ENCODE assay signal across 18 mouse cellular contexts in genomic region chr10:77111550-77112249, GRCm38 (mm10). TPM values are rescaled to one million over a fixed set of nuclear protein-coding genes. Genes with fewer than 3 reads are reported as not detected.
DNase-seq lines count a peak whose midpoint lies in the region; ATAC-seq and TF ChIP-seq lines count a peak whose summit lies in the region.
"Had no signal": no experiment of that assay in that cellular context is flagged by ENCODE, and none has a peak within 500 bp of the region (broad histone marks: within the 10 kb centered on the region; RNA-seq: fewer than 3 reads in every experiment).

No protein-coding gene starts in this region.

- DNase-seq in kidney, postnatal 36 days, result no peak
- no peak for DNase-seq in ES-E14 (ENCODE audit: low read depth, low spot score)
- DNase-seq in right cerebral cortex, adult 2 months (ENCODE audit: low spot score in 2 of 2), result no peak
- DNase-seq in midbrain, postnatal 0 days (ENCODE audit: low spot score), result no peak
- DNase-seq: cerebellum, adult 11-12 months; heart, postnatal 10 days; thymus, postnatal 36 days had no signal

- H3K36me3 ChIP-seq in kidney, embryonic 16.5 days (ENCODE audit: insufficient read depth, low read length), result no peaks in the 10 kb centered on the region
- H3K36me3 ChIP-seq in ES-E14 (ENCODE audit: control insufficient read depth, insufficient read depth, low read length, poor library complexity, severe bottlenecking), result peaks cover 31% of the 10 kb centered on the region; the same call in 1 of the 2 replicates
- H3K36me3 ChIP-seq in intestine, embryonic 15.5 days, result no peaks in the 10 kb centered on the region
- H3K36me3 ChIP-seq in liver, embryonic 12.5 days, result no peaks in the 10 kb centered on the region
- H3K36me3 ChIP-seq in midbrain, postnatal 0 days (ENCODE audit: insufficient read depth, low read length), result no peaks in the 10 kb centered on the region
- H3K36me3 ChIP-seq: embryonic facial prominence, embryonic 13.5 days; hindbrain, embryonic 13.5 days; limb, embryonic 13.5 days; neural tube, embryonic 15.5 days had no signal

- H3K4me3 ChIP-seq in kidney, embryonic 16.5 days (ENCODE audit: low read length), result peak overlapping the region; percentile 39
- H3K4me3 ChIP-seq in ES-E14 (ENCODE audit: insufficient read depth in 1 of 2, low read depth in 1 of 2, low read length in 2 of 2, poor library complexity in 1 of 2, severe bottlenecking in 1 of 2), result no peak overlapping the region
- no peak overlapping the region for H3K4me3 ChIP-seq in intestine, embryonic 15.5 days (replicated peaks)
- peak overlapping the region; percentile 16; the same call in 1 of the 2 replicates for H3K4me3 ChIP-seq in liver, embryonic 12.5 days
- H3K4me3 ChIP-seq in midbrain, postnatal 0 days (ENCODE audit: low read depth, low read length), result no peak overlapping the region
- H3K4me3 ChIP-seq: embryonic facial prominence, embryonic 13.5 days; hindbrain, embryonic 13.5 days; limb, embryonic 13.5 days; midbrain, embryonic 10.5 days; neural tube, embryonic 15.5 days had no signal

- 80% methylated on average over 4 of the region's 4 CpGs for WGBS in kidney, embryonic 16.5 days
- WGBS in intestine, embryonic 15.5 days, result 74% methylated on average over 4 of the region's 4 CpGs
- 66% methylated on average over 4 of the region's 4 CpGs for WGBS in liver, embryonic 12.5 days (ENCODE audit: insufficient replicate concordance)
- WGBS in midbrain, postnatal 0 days, result 93% methylated on average over 4 of the region's 4 CpGs

- H3K9me3 ChIP-seq in kidney, embryonic 16.5 days (ENCODE audit: low read length), result no peaks in the 10 kb centered on the region
- H3K9me3 ChIP-seq in ES-E14 (ENCODE audit: control insufficient read depth, insufficient read depth, low read depth, low read length), result no peaks in the 10 kb centered on the region
- H3K9me3 ChIP-seq in intestine, embryonic 15.5 days, result no peaks in the 10 kb centered on the region
- no peaks in the 10 kb centered on the region for H3K9me3 ChIP-seq in liver, embryonic 12.5 days (replicated peaks)
- H3K9me3 ChIP-seq in midbrain, postnatal 0 days (ENCODE audit: low read length), result no peaks in the 10 kb centered on the region
- H3K9me3 ChIP-seq: embryonic facial prominence, embryonic 13.5 days; G1E; hindbrain, embryonic 13.5 days; limb, embryonic 13.5 days; midbrain, embryonic 10.5 days; neural tube, embryonic 15.5 days had no signal

- peaks cover 70% of the 10 kb centered on the region for H3K4me1 ChIP-seq in kidney, embryonic 16.5 days (ENCODE audit: insufficient read depth, low read length)
- H3K4me1 ChIP-seq in ES-E14 (ENCODE audit: control insufficient read depth in 2 of 2, insufficient read depth in 2 of 2, low read length in 2 of 2, poor library complexity in 1 of 2), result peaks cover 1 to 36% of the 10 kb centered on the region in 2 experiments; a peak in 3 of 4 replicates
- peaks cover 26% of the 10 kb centered on the region for H3K4me1 ChIP-seq in intestine, embryonic 15.5 days (replicated peaks)
- peaks cover 35% of the 10 kb centered on the region for H3K4me1 ChIP-seq in liver, embryonic 12.5 days
- H3K4me1 ChIP-seq in midbrain, postnatal 0 days (ENCODE audit: insufficient read depth, low read length), result no peaks in the 10 kb centered on the region

- H3K27ac ChIP-seq in kidney, embryonic 16.5 days (ENCODE audit: low read length), result peak overlapping the region; percentile 63
- H3K27ac ChIP-seq in ES-E14 (ENCODE audit: insufficient read depth, low read depth, low read length, poor library complexity, severe bottlenecking), result no peak overlapping the region
- H3K27ac ChIP-seq in intestine, embryonic 15.5 days, result no peak overlapping the region
- no peak overlapping the region for H3K27ac ChIP-seq in liver, embryonic 12.5 days
- H3K27ac ChIP-seq in midbrain, postnatal 0 days (ENCODE audit: low read depth, low read length), result no peak overlapping the region
- H3K27ac ChIP-seq: embryonic facial prominence, embryonic 13.5 days; hindbrain, embryonic 13.5 days; limb, embryonic 13.5 days; neural tube, embryonic 15.5 days had no signal

- no peak for TF ChIP-seq CTCF in midbrain, postnatal 0 days (IDR thresholded peaks at IDR 0.05)

- in situ Hi-C loops in ES-E14 (cut with MboI; ENCODE audit: low sequenced_read_pairs in 2 of 2, unreplicated experiment in 2 of 2), result no loop called here

- ATAC-seq in kidney, embryonic 16.5 days (ENCODE audit: low FRiP score, low TSS enrichment), result no peak; the same call in 1 of the 2 replicates
- peak; percentile 48; the same call in 1 of the 2 replicates for ATAC-seq in intestine, embryonic 15.5 days
- no peak for ATAC-seq in liver, embryonic 12.5 days
- no peak for ATAC-seq in frontal cortex, adult (ENCODE audit: low TSS enrichment)
- ATAC-seq in midbrain, postnatal 0 days (ENCODE audit: low FRiP score), result no peak
- ATAC-seq: forebrain, embryonic 14.5 days had no signal

- H3K27me3 ChIP-seq in kidney, embryonic 16.5 days (ENCODE audit: insufficient read depth, low read length), result no peaks in the 10 kb centered on the region
- H3K27me3 ChIP-seq in intestine, embryonic 15.5 days (replicated peaks), result no peaks in the 10 kb centered on the region
- H3K27me3 ChIP-seq in liver, embryonic 12.5 days (replicated peaks), result no peaks in the 10 kb centered on the region
- H3K27me3 ChIP-seq in midbrain, postnatal 0 days (ENCODE audit: insufficient read depth, low read length), result no peaks in the 10 kb centered on the region
- H3K27me3 ChIP-seq: embryonic facial prominence, embryonic 13.5 days; hindbrain, embryonic 13.5 days; limb, embryonic 13.5 days; neural tube, embryonic 15.5 days had no signal

- peak overlapping the region; percentile 54 for H3K4me2 ChIP-seq in kidney, embryonic 16.5 days (replicated peaks; ENCODE audit: low read depth, low read length)
- H3K4me2 ChIP-seq in intestine, embryonic 15.5 days (replicated peaks), result no peak overlapping the region
- peak overlapping the region; percentile 34 for H3K4me2 ChIP-seq in liver, embryonic 12.5 days
- no peak overlapping the region for H3K4me2 ChIP-seq in midbrain, postnatal 0 days (ENCODE audit: low read depth, low read length, poor library complexity, severe bottlenecking)
- H3K4me2 ChIP-seq: embryonic facial prominence, embryonic 13.5 days; hindbrain, embryonic 13.5 days; limb, embryonic 13.5 days; neural tube, embryonic 15.5 days had no signal

- H3K9ac ChIP-seq in kidney, embryonic 16.5 days (replicated peaks; ENCODE audit: low read length), result peak overlapping the region; percentile 57
- no peak overlapping the region for H3K9ac ChIP-seq in ES-E14 (ENCODE audit: insufficient read depth, low read depth, low read length, poor library complexity, severe bottlenecking)
- H3K9ac ChIP-seq in intestine, embryonic 15.5 days, result no peak overlapping the region
- H3K9ac ChIP-seq in liver, embryonic 12.5 days, result 0 out of 2 replicates have a peak overlapping the region, but pooled peaks have one; percentile 5
- H3K9ac ChIP-seq in midbrain, postnatal 0 days (replicated peaks; ENCODE audit: low read length, poor library complexity, severe bottlenecking), result no peak overlapping the region
- H3K9ac ChIP-seq: embryonic facial prominence, embryonic 13.5 days; hindbrain, embryonic 13.5 days; limb, embryonic 13.5 days; neural tube, embryonic 15.5 days had no signal

TF ChIP-seq in ES-E14, 5 proteins besides CTCF, POLR2A, EP300 and RAD21:
- TF ChIP-seq ZNF384 (IDR thresholded peaks at IDR 0.05; ENCODE audit: low read depth, low read length) (0 out of 2 replicates have a peak, but pooled peaks have one; percentile 11), ZC3H11A (IDR thresholded peaks at IDR 0.05; ENCODE audit: borderline replicate concordance, low read depth, low read length) (no peak)

RNA-seq across cellular contexts. Expression of gene Col18a1, which starts 54.6 kb away (rescaled TPM):
- polyA plus RNA-seq in kidney, embryonic 16.5 days (2015; fragmentation: Nextera tagmentation; extraction: Ambion mirVana), result 255 and 257 TPM in 2 replicates
- 414 and 791 TPM in 2 replicates for total RNA-seq in ES-E14 (2012; rRNA removed)
- polyA plus RNA-seq in intestine, embryonic 15.5 days (2015; fragmentation: Nextera tagmentation; extraction: Ambion mirVana), result 59.5 and 59.7 TPM in 2 replicates
- polyA plus RNA-seq in liver, embryonic 12.5 days (2016; fragmentation: Nextera tagmentation; extraction: Ambion mirVana), result 38.3 and 42.4 TPM in 2 replicates
- total RNA-seq in midbrain, postnatal 0 days (2014; rRNA removed), result 27.7 and 30.3 TPM in 2 replicates
- 14.6 and 15.4 TPM in 2 replicates for polyA plus RNA-seq in midbrain, postnatal 0 days (2015; fragmentation: Nextera tagmentation; extraction: Ambion mirVana)

Comparison
In these comparisons a context has a peak if more than half of its experiments do, and no peak if none do; other contexts are left out.
1. H3K4me2 ChIP-seq: peak in kidney, embryonic 16.5 days (single experiment) and liver, embryonic 12.5 days (single experiment); none in intestine, embryonic 15.5 days (single experiment) and midbrain, postnatal 0 days (single experiment).
2. H3K4me3 ChIP-seq: peak in kidney, embryonic 16.5 days (single experiment) and liver, embryonic 12.5 days (single experiment); none in ES-E14 (0 of 2), intestine, embryonic 15.5 days (single experiment) and midbrain, postnatal 0 days (single experiment).
3. H3K9ac ChIP-seq: peak in kidney, embryonic 16.5 days (single experiment) and liver, embryonic 12.5 days (single experiment); none in ES-E14 (single experiment), intestine, embryonic 15.5 days (single experiment) and midbrain, postnatal 0 days (single experiment).